Mouse (Mus musculus): Measurements from ENCODE around the gene 4930451I11Rik. TPM values are rescaled to one million over a fixed set of nuclear protein-coding genes. Genes with fewer than 3 reads are reported as not detected.

The 4930451I11Rik gene
- polyA plus RNA-seq (2011; ENCODE audit: insufficient read length, low read depth, missing spikeins), result not detected in 2 replicates

GRCm38 (mm10) chr7:126831539-126831938 lies at the start of gene 4930451I11Rik:
TSS of gene 4930451I11Rik (minus strand) at chr7:126831639.
- H3K4me1 ChIP-seq (ENCODE audit: control insufficient read depth, insufficient read depth, low read length), result no peaks in the 10 kb centered on the region
- TF ChIP-seq POLR2A (IDR thresholded peaks at IDR 0.05; ENCODE audit: low read depth, low read length), result no peak
- no peak for TF ChIP-seq CTCF (IDR thresholded peaks at IDR 0.05; ENCODE audit: borderline replicate concordance, insufficient read depth, low read length)
- H3K27ac ChIP-seq (ENCODE audit: insufficient read depth, low read length), result no peak within 1 kb of the TSS
- no peak within 1 kb of the TSS for H3K4me3 ChIP-seq (ENCODE audit: insufficient read depth, low read length)

GRCm38 (mm10) chr7:126881040-126881439 lies 49.6 kb upstream of the 4930451I11Rik start:
- Histone ChIP-seq H3K27ac (ENCODE audit: insufficient read depth, low read length) (no peak overlapping the region), H3K4me1 (ENCODE audit: control insufficient read depth, insufficient read depth, low read length) (no peaks in the 10 kb centered on the region; the same call in 1 of the 2 replicates), H3K4me3 (ENCODE audit: insufficient read depth, low read length) (no peak overlapping the region)
- no peak for TF ChIP-seq POLR2A (IDR thresholded peaks at IDR 0.05; ENCODE audit: low read depth, low read length)
- no peak for TF ChIP-seq CTCF (IDR thresholded peaks at IDR 0.05; ENCODE audit: borderline replicate concordance, insufficient read depth, low read length)

- Histone ChIP-seq H3K4me3 (ENCODE audit: insufficient read depth, low read length) (no peak overlapping the region), H3K27ac (ENCODE audit: insufficient read depth, low read length) (no peak overlapping the region), H3K4me1 (ENCODE audit: control insufficient read depth, insufficient read depth, low read length) (no peaks in the 10 kb centered on the region; the same call in 1 of the 2 replicates)
- no peak for TF ChIP-seq CTCF (IDR thresholded peaks at IDR 0.05; ENCODE audit: borderline replicate concordance, insufficient read depth, low read length)
- no peak for TF ChIP-seq POLR2A (IDR thresholded peaks at IDR 0.05; ENCODE audit: low read depth, low read length)
Measured at GRCm38 (mm10) chr7:126877239-126877638, 45.8 kb upstream of the 4930451I11Rik start.

- TF ChIP-seq CTCF (IDR thresholded peaks at IDR 0.05; ENCODE audit: borderline replicate concordance, insufficient read depth, low read length) (no peak), POLR2A (IDR thresholded peaks at IDR 0.05; ENCODE audit: low read depth, low read length) (no peak)
- H3K4me1 ChIP-seq (ENCODE audit: control insufficient read depth, insufficient read depth, low read length), result no peaks in the 10 kb centered on the region
- no peak overlapping the region for H3K27ac ChIP-seq (ENCODE audit: insufficient read depth, low read length)
- H3K4me3 ChIP-seq (ENCODE audit: insufficient read depth, low read length), result no peak overlapping the region
Measured at GRCm38 (mm10) chr7:126870520-126870891, 39.1 kb upstream of the 4930451I11Rik start.

GRCm38 (mm10) chr7:126869780-126870519 lies 38.5 kb upstream of the 4930451I11Rik start:
- TF ChIP-seq POLR2A (IDR thresholded peaks at IDR 0.05; ENCODE audit: low read depth, low read length) (no peak), CTCF (IDR thresholded peaks at IDR 0.05; ENCODE audit: borderline replicate concordance, insufficient read depth, low read length) (no peak)
- Histone ChIP-seq H3K4me3 (ENCODE audit: insufficient read depth, low read length) (no peak overlapping the region), H3K27ac (ENCODE audit: insufficient read depth, low read length) (no peak overlapping the region), H3K4me1 (ENCODE audit: control insufficient read depth, insufficient read depth, low read length) (no peaks in the 10 kb centered on the region)

- TF ChIP-seq CTCF (IDR thresholded peaks at IDR 0.05; ENCODE audit: borderline replicate concordance, insufficient read depth, low read length), result no peak
- no peak for TF ChIP-seq POLR2A (IDR thresholded peaks at IDR 0.05; ENCODE audit: low read depth, low read length)
- no peak overlapping the region for H3K27ac ChIP-seq (ENCODE audit: insufficient read depth, low read length)
- H3K4me3 ChIP-seq (ENCODE audit: insufficient read depth, low read length), result no peak overlapping the region
- no peaks in the 10 kb centered on the region for H3K4me1 ChIP-seq (ENCODE audit: control insufficient read depth, insufficient read depth, low read length)
Measured at GRCm38 (mm10) chr7:126868003-126868402, 36.6 kb upstream of the 4930451I11Rik start.

GRCm38 (mm10) chr7:126867534-126867933 lies 36.1 kb upstream of the 4930451I11Rik start:
- no peak for TF ChIP-seq CTCF (IDR thresholded peaks at IDR 0.05; ENCODE audit: borderline replicate concordance, insufficient read depth, low read length)
- no peak for TF ChIP-seq POLR2A (IDR thresholded peaks at IDR 0.05; ENCODE audit: low read depth, low read length)
- Histone ChIP-seq H3K27ac (ENCODE audit: insufficient read depth, low read length) (no peak overlapping the region), H3K4me3 (ENCODE audit: insufficient read depth, low read length) (no peak overlapping the region), H3K4me1 (ENCODE audit: control insufficient read depth, insufficient read depth, low read length) (no peaks in the 10 kb centered on the region)

- H3K4me1 ChIP-seq (ENCODE audit: control insufficient read depth, insufficient read depth, low read length), result no peaks in the 10 kb centered on the region
- TF ChIP-seq POLR2A (IDR thresholded peaks at IDR 0.05; ENCODE audit: low read depth, low read length), result no peak
- TF ChIP-seq CTCF (IDR thresholded peaks at IDR 0.05; ENCODE audit: borderline replicate concordance, insufficient read depth, low read length), result no peak
- H3K27ac ChIP-seq (ENCODE audit: insufficient read depth, low read length), result no peak overlapping the region
- no peak overlapping the region for H3K4me3 ChIP-seq (ENCODE audit: insufficient read depth, low read length)
Measured at GRCm38 (mm10) chr7:126863791-126864190, 32.4 kb upstream of the 4930451I11Rik start.

GRCm38 (mm10) chr7:126862147-126862784 lies 30.8 kb upstream of the 4930451I11Rik start, which contains the start of gene Ino80e:
TSS of gene Ino80e (minus strand) at chr7:126862377.
- peak within 1 kb of the TSS; percentile 72 for H3K4me3 ChIP-seq (ENCODE audit: insufficient read depth, low read length)
- no peaks in the 10 kb centered on the region for H3K4me1 ChIP-seq (ENCODE audit: control insufficient read depth, insufficient read depth, low read length)
- H3K27ac ChIP-seq (ENCODE audit: insufficient read depth, low read length), result peak within 1 kb of the TSS; percentile 51
- TF ChIP-seq CTCF (IDR thresholded peaks at IDR 0.05; ENCODE audit: borderline replicate concordance, insufficient read depth, low read length), result no peak
- peak; percentile 44; the same call in 1 of the 2 replicates for TF ChIP-seq POLR2A (IDR thresholded peaks at IDR 0.05; ENCODE audit: low read depth, low read length)

All from embryonic fibroblast, embryonic 13.5 days (primary cell).